Mouse (Mus musculus) forebrain, embryonic 14.5 days (tissue): Measurements from ENCODE around the gene Derl3. TPM values are rescaled to one million over a fixed set of nuclear protein-coding genes. Genes with fewer than 3 reads are reported as not detected.
A peak's percentile ranks its signal among the peaks of the same experiment; 100 is the strongest.
"Not testable (repeated sequence)": the region's sequence is repeated elsewhere in the genome, so short reads cannot be mapped to it uniquely, and the experiment has no call there.

Experiments used
- ATAC-seq: fragments of 200-750 bp; cut with Nextera tagmentation; 2 replicates; pipeline ENCODE4 v1.8.0; 2017; ENCODE audit warnings: mild to moderate bottlenecking, moderate library complexity
- DNase-seq: peaks from one replicate; pipeline ENCODE4 v3.0.0-alpha.2; 2015; ENCODE audit warnings: low spot score
- H3K27ac ChIP-seq: fragments of 300-500 bp; sonication (generic); 2 replicates; pipeline ENCODE4 v1.5.1; 2014; ENCODE audit warnings: low read depth, mild to moderate bottlenecking, control low read depth, low read length, moderate library complexity
- H3K27me3 ChIP-seq: fragments of 300-500 bp; sonication (generic); replicated peaks from 2 replicates; pipeline ENCODE4 v1.6.1; 2014; ENCODE audit warnings: low read length, control low read depth, mixed read lengths; ENCODE audit not compliant: control insufficient read depth, insufficient read depth
- H3K36me3 ChIP-seq: fragments of 300-500 bp; sonication (generic); 2 replicates; pipeline ENCODE4 v1.6.1; 2014; ENCODE audit warnings: low read length, control low read depth; ENCODE audit not compliant: control insufficient read depth, insufficient read depth
- H3K4me1 ChIP-seq: fragments of 300-500 bp; sonication (generic); 2 replicates; pipeline ENCODE4 v1.6.1; 2014; ENCODE audit warnings: antibody characterized with exemption, low read length, control low read depth; ENCODE audit not compliant: control insufficient read depth, insufficient read depth
- H3K4me2 ChIP-seq: fragments of 300-500 bp; sonication (generic); 2 replicates; pipeline ENCODE4 v1.6.1; 2014; ENCODE audit warnings: mild to moderate bottlenecking, control low read depth, low read length
- H3K4me3 ChIP-seq: fragments of 300-500 bp; sonication (generic); 2 replicates; pipeline ENCODE4 v1.5.1; 2014; ENCODE audit warnings: low read depth, low read length, control low read depth
- H3K9ac ChIP-seq: fragments of 300-500 bp; sonication (generic); 2 replicates; pipeline ENCODE4 v1.6.1; 2014; ENCODE audit warnings: mild to moderate bottlenecking, low read length, control low read depth, moderate library complexity
- H3K9me3 ChIP-seq: fragments of 300-500 bp; sonication (generic); replicated peaks from 2 replicates; pipeline ENCODE4 v1.6.1; 2016; ENCODE audit warnings: low read length, control low read depth, mixed read lengths; ENCODE audit not compliant: control insufficient read depth
- WGBS: fragments of 180-500 bp; shearing (Covaris S2); extraction: QIAGEN DNeasy Blood & Tissue Kit; methylation state at CpG from one replicate; pipeline ENCODE4 v1.1.7; 2014; 5-methylcytosine and 5-hydroxymethylcytosine counted together
- polyA plus RNA-seq: library from polyadenylated mRNA; unstranded; fragments of >200 nt; fragmentation: Nextera tagmentation; extraction: Ambion mirVana; gene quantifications from 2 replicates; pipeline ENCODE4 v1.2.1, GENCODE M21; 2014

The Derl3 gene
- 1.6 and 1.7 TPM in 2 replicates for polyA plus RNA-seq

GRCm38 (mm10) chr10:75893089-75893750 is at the start of gene Derl3:
Gene Derl3 (plus strand): TSS chr10:75893413.
- Histone ChIP-seq H3K27ac (peak within 1 kb of the TSS; percentile 49; the same call in 1 of the 2 replicates), H3K4me1 (peaks cover 7% of the 10 kb centered on the region), H3K9me3 (no peaks in the 10 kb centered on the region), H3K4me3 (peak within 1 kb of the TSS; percentile 36), H3K9ac (peak within 1 kb of the TSS; percentile 51), H3K36me3 (peaks cover 47% of the 10 kb centered on the region), H3K27me3 (no peaks in the 10 kb centered on the region), H3K4me2 (peak within 1 kb of the TSS; percentile 87)
- ATAC-seq (peak; percentile 99), DNase-seq (peak; percentile 98)
- 1% methylated on average over 50 of the region's 51 CpGs for WGBS

DNA sequence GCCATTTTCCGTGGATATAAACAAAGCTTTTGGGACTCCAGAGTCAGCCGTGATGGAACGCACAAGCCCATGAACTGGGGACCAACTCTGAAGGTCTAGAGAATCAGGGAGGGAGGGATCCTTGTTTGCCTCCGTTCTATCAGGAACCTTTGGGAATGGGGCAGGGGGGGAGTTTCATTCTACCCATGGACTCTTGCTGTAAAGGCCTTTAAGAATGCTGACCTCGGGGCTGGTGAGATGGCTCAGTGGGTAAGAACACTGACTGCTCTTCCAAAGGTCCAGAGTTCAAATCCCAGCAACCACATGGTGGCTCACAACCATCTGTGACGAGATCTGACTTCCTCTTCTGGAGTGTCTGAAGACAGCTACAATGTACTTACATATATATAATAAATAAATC is 49.3 kb upstream of the Derl3 start:
- H3K4me1 ChIP-seq, H3K36me3 ChIP-seq, H3K27ac ChIP-seq, ATAC-seq, H3K9me3 ChIP-seq, H3K9ac ChIP-seq, DNase-seq, H3K4me3 ChIP-seq, H3K27me3 ChIP-seq, H3K4me2 ChIP-seq: not testable (repeated sequence)
- WGBS, result 85% methylated on average over 6 of the region's 6 CpGs

DNA sequence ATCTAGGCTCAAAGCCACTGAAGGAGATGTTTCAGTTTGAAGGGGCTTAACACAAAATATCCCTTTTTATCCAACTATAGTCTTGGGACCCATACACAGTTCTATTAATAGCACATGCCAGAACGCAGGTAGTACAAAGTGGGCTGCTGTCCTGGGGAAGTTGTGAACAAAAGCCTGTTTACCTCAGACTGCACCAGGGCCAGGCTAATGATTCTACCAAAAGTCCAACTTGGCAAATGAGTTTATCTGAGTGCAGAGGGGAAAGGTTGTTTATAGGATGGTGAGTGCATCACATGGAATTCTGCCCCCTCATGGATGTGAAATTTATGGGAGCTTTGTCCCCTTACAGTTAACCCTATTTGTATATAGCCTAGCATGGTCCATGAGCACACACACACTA is 48.4 kb upstream of the Derl3 start:
- DNase-seq (no peak), ATAC-seq (no peak)
- no peak overlapping the region for H3K27ac ChIP-seq
- H3K9me3 ChIP-seq, result no peaks in the 10 kb centered on the region
- no peak overlapping the region for H3K4me2 ChIP-seq
- no peaks in the 10 kb centered on the region for H3K27me3 ChIP-seq
- no peaks in the 10 kb centered on the region for H3K4me1 ChIP-seq
- no peaks in the 10 kb centered on the region for H3K36me3 ChIP-seq
- WGBS, result 45% methylated on average over 1 of the region's 1 CpGs
- H3K9ac ChIP-seq, result no peak overlapping the region
- H3K4me3 ChIP-seq, result no peak overlapping the region

- no peaks in the 10 kb centered on the region for H3K27me3 ChIP-seq
- H3K4me3 ChIP-seq, result no peak overlapping the region
- DNase-seq, result no peak
- WGBS, result 85% methylated on average over 6 of the region's 6 CpGs
- no peak overlapping the region for H3K9ac ChIP-seq
- no peak overlapping the region for H3K4me2 ChIP-seq
- no peaks in the 10 kb centered on the region for H3K9me3 ChIP-seq
- H3K27ac ChIP-seq, result no peak overlapping the region
- ATAC-seq, result no peak
- H3K36me3 ChIP-seq, result no peaks in the 10 kb centered on the region
- no peaks in the 10 kb centered on the region for H3K4me1 ChIP-seq
These were observed 47.8 kb upstream of the Derl3 start for GRCm38 (mm10) chr10:75845306-75845930.

DNA sequence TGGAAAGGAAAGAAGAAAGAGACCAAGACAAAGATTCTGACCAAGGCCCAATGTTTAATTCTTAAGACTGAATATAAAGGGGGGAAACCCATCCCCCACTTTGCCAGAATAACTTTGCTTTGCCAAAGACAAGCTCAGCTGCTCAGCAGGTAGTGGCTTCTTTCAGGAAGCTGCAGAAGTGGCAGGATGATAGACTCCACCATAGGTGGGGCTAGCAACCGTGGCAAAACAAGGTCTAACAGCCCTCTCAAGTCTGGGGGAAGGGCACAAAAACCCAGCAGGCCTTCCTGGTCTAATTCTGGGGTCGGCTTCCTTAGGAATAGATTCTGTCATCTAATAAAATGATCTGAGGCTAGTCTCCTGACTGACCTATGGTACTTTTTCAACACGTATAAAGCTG is 44.8 kb upstream of the Derl3 start:
- Histone ChIP-seq H3K4me3 (no peak overlapping the region), H3K27me3 (no peaks in the 10 kb centered on the region), H3K4me1 (no peaks in the 10 kb centered on the region), H3K27ac (no peak overlapping the region), H3K4me2 (no peak overlapping the region), H3K9ac (no peak overlapping the region), H3K36me3 (no peaks in the 10 kb centered on the region), H3K9me3 (no peaks in the 10 kb centered on the region)
- ATAC-seq (no peak), DNase-seq (no peak)
- 38% methylated on average over 3 of the region's 3 CpGs for WGBS

- 14% methylated on average over 6 of the region's 6 CpGs for WGBS
- Histone ChIP-seq H3K4me2 (no peak overlapping the region), H3K4me3 (no peak overlapping the region), H3K9ac (no peak overlapping the region), H3K9me3 (no peaks in the 10 kb centered on the region), H3K27ac (no peak overlapping the region), H3K27me3 (no peaks in the 10 kb centered on the region), H3K36me3 (no peaks in the 10 kb centered on the region), H3K4me1 (no peaks in the 10 kb centered on the region)
- ATAC-seq (no peak), DNase-seq (no peak)
These were observed 42.1 kb upstream of the Derl3 start for GRCm38 (mm10) chr10:75851076-75851475.

DNA sequence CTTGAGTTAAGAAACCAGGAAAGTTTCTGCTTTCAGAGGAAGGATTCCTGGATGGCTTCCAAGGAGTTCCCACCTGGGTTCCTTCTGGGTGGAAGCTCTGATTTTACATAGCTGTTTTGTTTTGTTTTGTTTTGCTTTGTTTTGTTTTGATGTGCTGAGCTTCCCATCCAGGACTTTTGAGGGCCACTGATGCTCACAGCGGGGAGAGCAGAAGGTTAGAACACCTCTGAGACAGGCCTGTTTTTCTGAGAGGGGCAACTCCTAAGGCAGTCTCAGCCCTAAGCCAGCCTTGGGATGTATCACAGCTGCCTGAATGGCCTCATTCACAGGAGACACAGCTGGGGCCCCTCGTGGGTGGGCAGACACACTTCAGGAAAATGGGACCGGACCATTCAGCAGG is 41.5 kb upstream of the Derl3 start:
- 40% methylated on average over 3 of the region's 3 CpGs for WGBS
- Histone ChIP-seq H3K4me1 (no peaks in the 10 kb centered on the region), H3K27me3 (no peaks in the 10 kb centered on the region), H3K9me3 (no peaks in the 10 kb centered on the region), H3K4me2 (no peak overlapping the region), H3K36me3 (no peaks in the 10 kb centered on the region), H3K4me3 (no peak overlapping the region), H3K27ac (no peak overlapping the region), H3K9ac (no peak overlapping the region)
- ATAC-seq, result no peak
- DNase-seq, result no peak

- 94% methylated on average over 12 of the region's 12 CpGs for WGBS
These were observed 40.6 kb upstream of the Derl3 start for GRCm38 (mm10) chr10:75852539-75853125.

GRCm38 (mm10) chr10:75853452-75853851 is 39.8 kb upstream of the Derl3 start:
- Histone ChIP-seq H3K4me2 (no peak overlapping the region), H3K9me3 (no peaks in the 10 kb centered on the region), H3K27ac (no peak overlapping the region), H3K4me1 (peaks cover 4% of the 10 kb centered on the region), H3K27me3 (no peaks in the 10 kb centered on the region), H3K36me3 (peaks cover 16% of the 10 kb centered on the region), H3K4me3 (no peak overlapping the region), H3K9ac (no peak overlapping the region)
- DNase-seq, result peak; percentile 87
- ATAC-seq, result peak; percentile 67
- 25% methylated on average over 10 of the region's 10 CpGs for WGBS

More at GRCm38 (mm10) chr10:75852539-75853125, 40.6 kb upstream of the Derl3 start:
- H3K9me3 ChIP-seq, result no peaks in the 10 kb centered on the region
- DNase-seq (no peak), ATAC-seq (no peak)
- H3K4me2 ChIP-seq, result no peak overlapping the region
- no peaks in the 10 kb centered on the region for H3K27me3 ChIP-seq
- no peak overlapping the region for H3K4me3 ChIP-seq
- H3K4me1 ChIP-seq, result no peaks in the 10 kb centered on the region
- peaks cover 9% of the 10 kb centered on the region for H3K36me3 ChIP-seq
- no peak overlapping the region for H3K27ac ChIP-seq
- no peak overlapping the region for H3K9ac ChIP-seq
